Mouse (Mus musculus) heart, embryonic 14.5 days (tissue): ENCODE results near the gene D2hgdh. TPM values are rescaled to one million over a fixed set of nuclear protein-coding genes. Genes with fewer than 3 reads are reported as not detected.
"Not testable (repeated sequence)": the region's sequence is repeated elsewhere in the genome, so short reads cannot be mapped to it uniquely, and the experiment has no call there.

Source experiments
- ATAC-seq: fragments of 200-750 bp; cut with Nextera tagmentation; 2 replicates; pipeline ENCODE4 v1.8.0; 2017; ENCODE audit warnings: low read depth, moderate TSS enrichment; ENCODE audit not compliant: insufficient number of reproducible peaks, insufficient read depth, low FRiP score
- H3K27ac ChIP-seq, 2 experiments: fragments of 200-500 bp in 1 of 2; fragments of 300-500 bp in 1 of 2; sonication (generic) in 1 of 2; replicated peaks in 1 of 2; 2 replicates each; pipeline ENCODE4 v1.5.1; 2012 to 2014; ENCODE audit warnings: low read depth in 2 of 2, low read length in 2 of 2, control low read depth in 1 of 2, mild to moderate bottlenecking in 1 of 2, mixed read lengths in 1 of 2; ENCODE audit not compliant: control insufficient read depth in 1 of 2, insufficient read depth in 1 of 2
- H3K27me3 ChIP-seq: fragments of 300-500 bp; sonication (generic); 2 replicates; pipeline ENCODE4 v1.6.1; 2014; ENCODE audit warnings: mild to moderate bottlenecking, low read length, control low read depth; ENCODE audit not compliant: control insufficient read depth, insufficient read depth
- H3K36me3 ChIP-seq: fragments of 300-500 bp; sonication (generic); 2 replicates; pipeline ENCODE4 v1.6.1; 2014; ENCODE audit warnings: mild to moderate bottlenecking, control low read depth, low read length, mixed read lengths; ENCODE audit not compliant: control insufficient read depth, insufficient read depth
- H3K4me1 ChIP-seq, 2 experiments: fragments of 200-500 bp in 1 of 2; fragments of 300-500 bp in 1 of 2; sonication (generic) in 1 of 2; 2 replicates each; pipeline ENCODE4 v1.6.1; 2012 to 2014; ENCODE audit warnings: low read length in 2 of 2, control low read depth in 1 of 2, mixed read lengths in 1 of 2; ENCODE audit not compliant: control insufficient read depth in 2 of 2, insufficient read depth in 2 of 2
- H3K4me2 ChIP-seq: fragments of 300-500 bp; sonication (generic); 2 replicates; pipeline ENCODE4 v1.6.1; 2014; ENCODE audit warnings: mild to moderate bottlenecking, low read length
- H3K4me3 ChIP-seq, 2 experiments: fragments of 200-500 bp in 1 of 2; fragments of 300-500 bp in 1 of 2; sonication (generic) in 1 of 2; 2 replicates each; pipeline ENCODE4 v1.5.1; 2012 to 2014; ENCODE audit warnings: low read length in 2 of 2, mild to moderate bottlenecking in 2 of 2, control low read depth in 1 of 2, low read depth in 1 of 2, moderate library complexity in 1 of 2; ENCODE audit not compliant: control insufficient read depth in 1 of 2, insufficient read depth in 1 of 2
- H3K9ac ChIP-seq: fragments of 300-500 bp; sonication (generic); 2 replicates; pipeline ENCODE4 v1.6.1; 2014; ENCODE audit warnings: mild to moderate bottlenecking, low read length
- H3K9me3 ChIP-seq: fragments of 300-500 bp; sonication (generic); 2 replicates; pipeline ENCODE4 v1.6.1; 2016; ENCODE audit warnings: low read length, control low read depth; ENCODE audit not compliant: control insufficient read depth
- WGBS: fragments of 180-500 bp; shearing (Covaris S2); extraction: QIAGEN DNeasy Blood & Tissue Kit; methylation state at CpG from one replicate; pipeline ENCODE4 v1.1.7; 2014; 5-methylcytosine and 5-hydroxymethylcytosine counted together
- polyA plus RNA-seq: library from polyadenylated mRNA; unstranded; fragments of >200 nt; fragmentation: Nextera tagmentation; extraction: Ambion mirVana; gene quantifications from 2 replicates; pipeline ENCODE4 v1.2.1, GENCODE M21; 2014

D2hgdh gene
- polyA plus RNA-seq, 1 experiment from 2014 or later: 16.1 TPM

DNA sequence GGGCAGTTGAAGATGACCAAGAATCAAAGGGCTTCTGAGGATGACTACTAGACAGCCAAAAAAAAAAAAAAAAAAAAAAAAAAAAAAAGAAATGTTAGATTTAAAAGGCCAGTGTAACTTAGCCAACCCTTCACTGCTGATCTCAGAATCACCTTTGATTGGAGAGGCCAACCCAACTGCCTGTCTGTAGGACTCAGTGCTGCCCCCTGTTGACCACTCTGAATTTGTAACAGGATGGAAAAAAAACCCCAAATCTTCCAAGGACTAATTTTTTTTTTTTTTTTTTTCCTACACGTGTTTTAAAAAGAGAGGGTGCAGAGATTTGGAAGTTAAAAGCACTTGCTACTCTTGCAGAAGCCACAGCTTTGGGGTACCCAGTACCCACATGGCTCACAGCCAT lies 66.2 kb downstream of the D2hgdh start:
- H3K36me3 ChIP-seq, H3K9me3 ChIP-seq, ATAC-seq, H3K4me1 ChIP-seq, H3K27me3 ChIP-seq, H3K27ac ChIP-seq, H3K4me3 ChIP-seq, H3K4me2 ChIP-seq, H3K9ac ChIP-seq: not testable (repeated sequence)
- WGBS: 50% methylated on average over 1 of the region's 1 CpGs

DNA sequence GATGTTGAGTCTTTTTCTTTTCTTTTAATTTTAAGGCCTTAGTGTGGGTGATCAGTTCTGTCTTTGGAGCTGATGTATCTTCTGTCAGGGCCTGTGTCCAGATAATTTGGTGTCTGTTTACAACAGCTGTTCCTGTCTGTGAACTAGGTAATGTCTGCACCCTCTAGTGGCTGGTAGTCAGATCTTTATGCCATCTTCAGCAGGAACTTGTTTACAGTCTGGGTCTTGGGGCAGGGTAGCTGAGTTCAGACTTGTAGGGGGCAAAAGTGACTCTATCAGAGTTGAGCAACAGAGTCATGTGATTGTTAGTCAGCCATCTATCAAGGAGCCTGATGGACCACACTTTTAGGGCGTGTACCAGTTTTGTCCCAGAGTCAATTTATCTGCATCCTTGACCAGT lies 72.7 kb downstream of the D2hgdh start:
- no CpG with 5 or more reads among the region's 1 CpGs for WGBS
- not testable (repeated sequence) for H3K27ac ChIP-seq, ATAC-seq

DNA sequence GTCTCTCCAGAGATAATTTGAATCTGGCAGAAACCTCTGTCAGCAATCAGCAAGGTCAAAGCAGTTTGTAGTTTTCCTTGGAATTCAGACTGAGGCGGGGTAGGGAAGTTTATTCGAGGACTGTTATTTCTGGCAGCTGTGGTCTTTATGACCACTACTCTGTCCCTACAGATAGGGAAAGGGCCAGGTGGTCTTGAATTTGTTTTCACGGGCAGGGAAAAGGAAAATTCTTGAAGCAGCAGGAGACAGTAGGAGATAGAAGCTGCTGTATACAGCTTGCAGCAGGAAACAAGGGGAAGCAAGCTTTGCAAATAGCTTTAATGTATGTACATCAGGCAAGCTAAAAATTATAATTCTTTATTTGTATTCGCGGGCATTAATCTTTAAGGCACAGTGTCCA lies 76.6 kb downstream of the D2hgdh start:
- H3K27ac ChIP-seq, H3K9ac ChIP-seq, H3K4me2 ChIP-seq, H3K36me3 ChIP-seq, H3K4me3 ChIP-seq, H3K9me3 ChIP-seq, H3K4me1 ChIP-seq, H3K27me3 ChIP-seq: not testable (repeated sequence)
- WGBS: 3% methylated on average over 3 of the region's 5 CpGs
- 0 out of 2 replicates have a peak, but pooled peaks have one; percentile 46 for ATAC-seq

More for the DNA sequence above, 72.7 kb downstream of the D2hgdh start:
- H3K4me3 ChIP-seq, H3K36me3 ChIP-seq, H3K4me1 ChIP-seq, H3K9me3 ChIP-seq, H3K27me3 ChIP-seq, H3K4me2 ChIP-seq, H3K9ac ChIP-seq: not testable (repeated sequence)

Other genes starting within 250 kb of the D2hgdh start
- 154 and 164 TPM in 2 replicates for gene Stk25, start 166.2 kb upstream of the D2hgdh start, polyA plus RNA-seq
- 33.8 and 37.0 TPM in 2 replicates for gene Bok, start 139.2 kb upstream of the D2hgdh start, polyA plus RNA-seq
- gene Atg4b, start 73.4 kb upstream of the D2hgdh start, polyA plus RNA-seq: 63.1 and 63.5 TPM in 2 replicates
- gene Thap4, start 70.0 kb upstream of the D2hgdh start, polyA plus RNA-seq: 52.8 and 59.4 TPM in 2 replicates
- gene Dtymk, start 23.0 kb upstream of the D2hgdh start, polyA plus RNA-seq: 164 and 167 TPM in 2 replicates
- gene Ing5, start 20.9 kb upstream of the D2hgdh start, polyA plus RNA-seq: 11.2 and 11.6 TPM in 2 replicates
- 0.08 TPM in 1 of 2 replicates, not detected in the other for gene Gal3st2, start 36.4 kb downstream of the D2hgdh start, polyA plus RNA-seq
- not detected in 2 replicates for gene Gal3st2b, start 93.4 kb downstream of the D2hgdh start, polyA plus RNA-seq
- gene Gal3st2c, start 165.6 kb downstream of the D2hgdh start, polyA plus RNA-seq: 0.03 and 0.04 TPM in 2 replicates
- not detected in 2 replicates for gene Neu4, start 195.5 kb downstream of the D2hgdh start, polyA plus RNA-seq
- 0.13 and 0.30 TPM in 2 replicates for gene Pdcd1, start 227.6 kb downstream of the D2hgdh start, polyA plus RNA-seq